Mouse (Mus musculus): ENCODE measurements at regions not wholly inside any gene's neighbourhood (a gene's known extent, or its start where the extent isn't known, plus 50 kb on each side); places are given as distances from the start of the nearest gene placed in this dataset.

- no peak for TF ChIP-seq CTCF (IDR thresholded peaks at IDR 0.05)
- ChIA-PET CTCF (no interaction called here), POLR2A (no interaction called here)
- no peaks in the 10 kb centered on the region for H3K27me3 ChIP-seq
- in situ Hi-C loops (cut with MboI; ENCODE audit: low pct_unique_long_range_greater_than_20kb) = no loop called here
- DNase-seq (ENCODE audit: low read depth, low spot score) (no peak), ATAC-seq (no peak)
Measured at GRCm38 (mm10) chr9:17611146-17611545, 680.8 kb upstream of the Chordc1 start.

DNA sequence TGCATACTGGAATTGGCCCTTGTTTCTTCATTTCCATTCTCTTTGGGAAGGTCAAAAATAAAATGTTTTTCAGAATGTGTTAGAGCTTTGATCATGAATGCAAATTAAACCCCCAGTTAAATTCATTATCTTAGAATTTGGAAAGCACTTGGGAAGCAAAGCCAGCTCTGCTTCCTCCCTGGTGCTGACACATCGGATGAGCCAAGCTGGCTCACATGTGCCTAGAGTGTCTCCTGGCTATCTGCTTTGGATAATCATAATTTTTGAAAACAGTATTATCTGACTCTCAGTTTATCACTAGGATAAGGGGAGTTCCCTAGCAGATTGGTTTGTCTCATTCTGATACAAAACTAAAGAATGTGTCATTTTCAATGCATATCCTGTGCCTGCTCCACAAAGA is 649.4 kb upstream of the Chordc1 start:
- ChIA-PET POLR2A (no interaction called here), CTCF (interaction anchor here (1.2 kb wide), 1 partner anchor 27 kb away, joined by 3 read pairs; no protein-coding TSS in a partner anchor)
- in situ Hi-C loops (cut with MboI; ENCODE audit: low pct_unique_long_range_greater_than_20kb) = no loop called here
- no peak for TF ChIP-seq CTCF (IDR thresholded peaks at IDR 0.05)
- H3K27me3 ChIP-seq = no peaks in the 10 kb centered on the region
- ATAC-seq (no peak), DNase-seq (ENCODE audit: low read depth, low spot score) (no peak)

DNA sequence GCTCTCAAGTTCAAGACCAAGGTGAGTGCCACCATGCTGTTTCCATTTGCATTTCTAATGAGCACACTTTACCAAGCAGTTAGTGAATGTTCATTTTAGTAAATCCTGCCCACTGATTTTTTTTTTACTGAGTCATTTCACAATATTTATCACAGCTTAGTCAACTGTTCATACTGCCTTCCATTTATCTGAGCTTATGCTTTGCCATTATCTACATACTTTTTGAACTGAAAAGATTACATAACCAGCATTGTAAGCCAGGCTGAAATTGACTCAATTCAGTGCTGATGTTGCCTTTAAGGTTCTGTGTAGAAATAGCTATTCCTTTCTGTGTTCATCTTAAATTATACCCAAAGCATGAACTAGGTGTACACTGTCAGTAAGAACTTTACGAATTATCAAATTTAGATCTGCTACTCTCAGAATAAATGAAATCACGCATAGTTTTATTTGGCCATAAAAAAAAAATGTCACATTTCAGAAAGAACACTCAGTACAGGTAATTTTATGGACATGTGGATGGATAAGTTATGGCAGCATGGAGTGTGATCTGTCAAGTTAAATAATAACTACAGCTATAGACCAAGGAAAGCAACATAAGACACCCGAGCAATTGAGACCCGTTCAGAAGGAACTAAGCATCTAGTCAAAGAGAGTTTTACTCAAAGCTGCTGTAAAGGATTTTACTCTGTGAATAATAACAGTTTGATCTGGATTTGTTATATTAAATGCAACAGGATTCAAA is 645.9 kb upstream of the Chordc1 start:
- H3K27me3 ChIP-seq = no peaks in the 10 kb centered on the region
- DNase-seq (ENCODE audit: low read depth, low spot score) (no peak), ATAC-seq (no peak)
- in situ Hi-C loops (cut with MboI; ENCODE audit: low pct_unique_long_range_greater_than_20kb) = no loop called here
- no peak for TF ChIP-seq CTCF (IDR thresholded peaks at IDR 0.05)
- POLR2A ChIA-PET = no interaction called here
- CTCF ChIA-PET = no interaction called here

GRCm38 (mm10) chr9:17653818-17654217 is 638.1 kb upstream of the Chordc1 start:
- in situ Hi-C loops (cut with MboI; ENCODE audit: low pct_unique_long_range_greater_than_20kb) = no loop called here
- H3K27me3 ChIP-seq = peaks cover 3% of the 10 kb centered on the region
- ChIA-PET CTCF (no interaction called here), POLR2A (no interaction called here)
- TF ChIP-seq CTCF (IDR thresholded peaks at IDR 0.05) = no peak
- DNase-seq (ENCODE audit: low read depth, low spot score) (no peak), ATAC-seq (no peak)

DNA sequence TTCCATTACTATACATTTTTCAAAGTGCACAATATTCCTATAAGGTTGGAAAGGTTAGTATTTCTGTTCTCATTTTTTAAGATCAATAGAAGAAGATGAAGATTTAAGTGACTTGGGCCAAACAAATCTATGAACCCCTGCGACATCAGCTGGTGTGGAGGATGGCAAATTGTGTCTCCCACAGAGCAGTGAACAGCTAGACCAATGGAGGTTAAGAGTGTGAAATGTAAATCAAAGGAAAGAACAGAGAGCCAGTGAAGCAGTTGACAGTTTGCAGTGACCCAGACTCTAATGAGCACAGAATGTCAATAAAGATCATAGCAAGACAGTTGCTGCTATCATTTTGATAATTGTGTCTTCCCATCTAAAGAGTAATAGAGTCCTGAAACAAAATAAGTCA is 627.8 kb upstream of the Chordc1 start:
- ATAC-seq (no peak), DNase-seq (ENCODE audit: low read depth, low spot score) (no peak)
- CTCF ChIA-PET = no interaction called here
- no peak for TF ChIP-seq CTCF (IDR thresholded peaks at IDR 0.05)
- H3K27me3 ChIP-seq = no peaks in the 10 kb centered on the region
- in situ Hi-C loops (cut with MboI; ENCODE audit: low pct_unique_long_range_greater_than_20kb) = no loop called here
- POLR2A ChIA-PET = no interaction called here

DNA sequence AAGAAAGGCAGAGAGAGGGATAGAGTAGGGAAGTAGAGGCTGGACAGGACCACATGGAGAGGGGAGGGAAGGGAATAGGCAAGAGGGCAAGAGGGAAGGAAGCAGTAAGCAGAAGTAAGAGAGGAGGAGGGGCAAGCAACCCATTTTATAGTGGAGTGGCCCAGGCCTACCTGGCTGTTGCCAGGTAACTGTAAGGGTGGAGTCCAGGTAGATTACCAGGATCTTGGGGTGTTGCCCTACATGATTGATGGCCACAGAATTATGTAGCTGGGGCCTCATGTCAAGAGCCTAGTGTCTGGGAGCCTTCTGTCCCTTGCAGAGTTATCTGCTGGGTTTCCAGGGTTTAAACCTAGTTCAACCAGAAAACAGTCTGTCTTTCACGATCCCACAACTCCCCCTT is 623.7 kb upstream of the Chordc1 start:
- ChIA-PET CTCF (no interaction called here), POLR2A (no interaction called here)
- DNase-seq (ENCODE audit: low read depth, low spot score) = no peak
- no peak for ATAC-seq
- H3K27me3 ChIP-seq = no peaks in the 10 kb centered on the region
- no peak for TF ChIP-seq CTCF (IDR thresholded peaks at IDR 0.05)
- in situ Hi-C loops (cut with MboI; ENCODE audit: low pct_unique_long_range_greater_than_20kb) = no loop called here

DNA sequence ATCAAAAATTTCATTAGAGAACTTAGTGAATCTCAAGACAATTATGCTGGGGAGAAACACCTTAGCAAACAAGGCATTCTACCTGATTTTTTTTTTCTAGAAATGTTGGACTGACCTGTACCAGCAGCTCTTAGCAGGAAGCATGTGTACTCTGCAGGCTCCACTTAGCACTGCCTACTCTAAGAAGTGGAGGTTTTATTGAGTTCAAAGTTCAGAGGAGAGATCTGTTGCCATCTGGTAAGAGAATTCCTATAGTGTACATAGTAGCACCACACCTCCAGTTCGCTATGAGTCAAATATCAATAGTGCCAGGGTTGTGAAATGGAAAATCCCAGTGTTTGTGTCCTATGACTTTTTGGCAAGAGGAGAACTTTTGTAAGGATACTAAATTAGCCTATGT is 616.4 kb upstream of the Chordc1 start:
- TF ChIP-seq CTCF (IDR thresholded peaks at IDR 0.05) = no peak
- CTCF ChIA-PET = no interaction called here
- no peak for DNase-seq (ENCODE audit: low read depth, low spot score)
- ATAC-seq = no peak
- no peaks in the 10 kb centered on the region for H3K27me3 ChIP-seq
- POLR2A ChIA-PET = no interaction called here
- in situ Hi-C loops (cut with MboI; ENCODE audit: low pct_unique_long_range_greater_than_20kb) = no loop called here
